Mouse (Mus musculus) forebrain, postnatal 0 days (tissue): ENCODE results near the gene Rnf150. TPM values are rescaled to one million over a fixed set of nuclear protein-coding genes. Genes with fewer than 3 reads are reported as not detected.

Experiments used
- ATAC-seq: fragments of 200-750 bp; cut with Nextera tagmentation; 2 replicates; pipeline ENCODE4 v1.8.0; 2017; ENCODE audit warnings: mild to moderate bottlenecking, moderate library complexity
- DNase-seq: peaks from one replicate; pipeline ENCODE4 v3.0.0-alpha.2; 2015
- H3K27ac ChIP-seq: fragments of 300-500 bp; sonication (generic); 2 replicates; pipeline ENCODE4 v1.5.1; 2014; ENCODE audit warnings: low read depth, mild to moderate bottlenecking, antibody characterized with exemption, low read length, moderate library complexity, mixed read lengths
- H3K27me3 ChIP-seq: fragments of 300-500 bp; sonication (generic); 2 replicates; pipeline ENCODE4 v1.6.1; 2014; ENCODE audit warnings: mild to moderate bottlenecking, low read length, mixed read lengths; ENCODE audit not compliant: insufficient read depth
- H3K36me3 ChIP-seq: fragments of 300-500 bp; sonication (generic); 2 replicates; pipeline ENCODE4 v1.6.1; 2014; ENCODE audit warnings: mild to moderate bottlenecking, moderate library complexity; ENCODE audit not compliant: insufficient read depth
- H3K4me1 ChIP-seq: fragments of 300-500 bp; sonication (generic); 2 replicates; pipeline ENCODE4 v1.6.1; 2014; ENCODE audit warnings: antibody characterized with exemption; ENCODE audit not compliant: insufficient read depth
- H3K4me2 ChIP-seq: fragments of 300-500 bp; sonication (generic); 2 replicates; pipeline ENCODE4 v1.6.1; 2014; ENCODE audit warnings: low read depth, mild to moderate bottlenecking, moderate library complexity
- H3K4me3 ChIP-seq: fragments of 300-500 bp; sonication (generic); 2 replicates; pipeline ENCODE4 v1.5.1; 2014; ENCODE audit warnings: low read depth, low read length, mixed read lengths
- H3K9ac ChIP-seq: fragments of 300-500 bp; sonication (generic); 2 replicates; pipeline ENCODE4 v1.6.1; 2014; ENCODE audit warnings: mild to moderate bottlenecking
- H3K9me3 ChIP-seq: fragments of 300-500 bp; sonication (generic); 2 replicates; pipeline ENCODE4 v1.6.1; 2016; ENCODE audit warnings: low read length
- CTCF ChIP-seq: sonication (generic); IDR thresholded peaks from 2 replicates; pipeline ENCODE4 v1.5.1; 2016; ENCODE audit warnings: antibody characterized with exemption, control low read depth, low read depth
- WGBS: fragments of 180-500 bp; shearing (Covaris S2); extraction: QIAGEN DNeasy Blood & Tissue Kit; methylation state at CpG from one replicate; pipeline ENCODE4 v1.1.7; 2014; 5-methylcytosine and 5-hydroxymethylcytosine counted together
- polyA plus RNA-seq: library from polyadenylated mRNA; unstranded; fragments of >200 nt; fragmentation: Nextera tagmentation; extraction: Ambion mirVana; gene quantifications from 2 replicates; pipeline ENCODE4 v1.2.1, GENCODE M21; 2015
- total RNA-seq: library from RNA; depleted of rRNA; stranded (reverse); fragments of >200 nt; gene quantifications from 2 replicates; pipeline ENCODE4 v1.2.3, GENCODE M21; 2014

Rnf150 gene
- total and polyA plus RNA-seq, 2 experiments from 2014 or later, result 1.3 to 12.3 TPM

DNA sequence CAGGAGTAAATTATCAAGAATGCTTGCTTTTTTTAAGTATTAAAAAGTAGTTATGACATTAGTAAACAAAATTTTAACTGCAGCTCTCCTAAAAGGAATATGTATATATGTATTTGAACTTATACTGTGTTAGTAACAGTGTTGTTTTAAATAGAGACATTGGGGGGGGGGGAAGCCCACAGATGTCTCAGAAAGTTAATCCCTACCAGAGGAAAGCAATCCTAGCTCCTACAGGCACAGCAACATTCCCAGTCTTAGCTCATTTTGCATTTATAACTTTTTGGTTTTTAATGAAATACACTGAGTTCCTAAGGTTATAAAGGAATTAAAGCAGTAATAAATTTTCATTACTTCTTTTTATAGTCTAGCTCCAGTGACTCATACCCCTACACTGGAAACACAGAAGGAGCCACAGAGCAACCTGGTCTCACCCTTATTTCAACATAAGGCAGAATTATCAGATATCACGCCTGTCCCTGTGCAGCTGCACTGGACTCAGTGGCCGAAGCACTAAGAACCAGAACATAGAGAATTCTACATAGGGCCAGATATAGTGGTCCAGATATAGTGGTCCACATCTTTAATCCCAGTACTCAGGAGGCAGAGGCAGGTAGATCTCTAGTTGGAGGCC lies 96.9 kb downstream of the Rnf150 start:
- H3K9me3 ChIP-seq, result no peaks in the 10 kb centered on the region
- no peak for DNase-seq
- no peaks in the 10 kb centered on the region for H3K27me3 ChIP-seq
- H3K9ac ChIP-seq, result no peak overlapping the region
- ATAC-seq, result no peak
- no peak for TF ChIP-seq CTCF
- H3K36me3 ChIP-seq, result no peaks in the 10 kb centered on the region
- H3K4me2 ChIP-seq, result no peak overlapping the region
- H3K4me1 ChIP-seq, result no peaks in the 10 kb centered on the region
- WGBS, result 98% methylated on average over 2 of the region's 2 CpGs
- H3K27ac ChIP-seq, result no peak overlapping the region
- H3K4me3 ChIP-seq, result no peak overlapping the region

DNA sequence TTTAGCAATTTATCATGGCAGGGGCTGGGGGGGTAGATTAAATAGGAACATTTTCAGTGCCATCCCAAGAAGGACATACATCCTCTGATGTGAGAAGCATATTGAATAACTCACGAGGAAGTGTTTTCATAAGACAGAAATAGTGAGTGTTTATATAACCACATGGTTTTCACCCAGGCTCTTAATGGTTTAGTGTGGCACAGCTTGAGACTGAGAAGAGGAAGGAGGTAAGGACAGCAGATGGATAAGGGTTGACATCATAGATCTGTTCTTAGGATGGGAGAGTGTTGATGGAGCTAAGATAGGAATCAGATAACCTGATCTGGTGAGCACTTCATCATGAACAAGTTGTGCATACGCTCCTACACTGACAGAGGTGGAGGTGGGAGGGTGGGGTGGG lies 101.4 kb downstream of the Rnf150 start:
- Histone ChIP-seq H3K9me3 (no peaks in the 10 kb centered on the region), H3K4me1 (0 out of 2 replicates have a peak, but pooled peaks cover 4% of the 10 kb centered on the region), H3K27me3 (no peaks in the 10 kb centered on the region), H3K36me3 (no peaks in the 10 kb centered on the region), H3K27ac (no peak overlapping the region), H3K9ac (no peak overlapping the region), H3K4me2 (no peak overlapping the region), H3K4me3 (no peak overlapping the region)
- ATAC-seq (no peak), DNase-seq (no peak)
- 79% methylated on average over 2 of the region's 2 CpGs for WGBS
- TF ChIP-seq CTCF, result no peak

DNA sequence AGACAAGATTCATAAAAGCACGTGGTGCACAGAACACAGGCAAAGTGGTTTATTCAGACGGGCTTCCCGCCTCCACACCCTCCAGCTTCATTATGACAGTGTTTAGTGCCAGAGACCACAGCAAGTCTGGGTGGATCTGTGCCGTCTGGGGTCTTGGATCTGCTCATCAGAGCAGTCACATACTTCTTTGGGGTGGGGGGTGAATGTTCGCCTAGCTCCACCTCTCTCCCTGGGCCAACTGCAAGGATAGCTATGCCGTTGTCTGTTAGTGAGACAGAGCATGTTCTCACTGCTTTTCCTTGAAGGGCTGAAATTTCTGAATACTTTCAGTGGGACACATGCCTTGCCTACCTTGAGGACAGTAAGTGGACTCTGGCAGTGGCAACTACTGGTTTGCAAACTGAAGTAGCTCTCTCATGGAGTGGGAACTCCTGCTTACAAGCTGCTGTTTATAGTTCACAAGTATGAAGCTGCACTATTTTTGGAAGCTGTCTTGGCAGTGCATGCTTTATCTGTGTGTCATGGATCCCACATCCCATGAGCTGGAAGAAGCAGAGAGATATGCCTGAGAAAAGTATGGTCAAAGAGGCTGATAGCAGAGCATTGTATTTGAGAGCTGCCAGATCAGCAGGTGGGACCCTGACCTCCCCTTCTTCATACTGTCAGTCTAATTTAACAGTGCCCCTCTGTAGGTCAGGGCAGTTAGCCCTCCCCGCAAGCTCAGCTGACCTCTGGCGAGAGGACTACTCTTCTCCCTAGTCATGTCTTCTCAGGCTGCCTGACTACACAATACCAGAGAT lies 104.9 kb downstream of the Rnf150 start:
- 65% methylated on average over 8 of the region's 8 CpGs for WGBS
- H3K4me2 ChIP-seq, result no peak overlapping the region
- H3K9ac ChIP-seq, result no peak overlapping the region
- no peaks in the 10 kb centered on the region for H3K27me3 ChIP-seq
- TF ChIP-seq CTCF, result no peak
- H3K36me3 ChIP-seq, result no peaks in the 10 kb centered on the region
- no peak overlapping the region for H3K4me3 ChIP-seq
- ATAC-seq (peak; percentile 85), DNase-seq (peak; percentile 43)
- H3K9me3 ChIP-seq, result no peaks in the 10 kb centered on the region
- H3K27ac ChIP-seq, result no peak overlapping the region
- H3K4me1 ChIP-seq, result peaks cover 7% of the 10 kb centered on the region; the same call in 1 of the 2 replicates

DNA sequence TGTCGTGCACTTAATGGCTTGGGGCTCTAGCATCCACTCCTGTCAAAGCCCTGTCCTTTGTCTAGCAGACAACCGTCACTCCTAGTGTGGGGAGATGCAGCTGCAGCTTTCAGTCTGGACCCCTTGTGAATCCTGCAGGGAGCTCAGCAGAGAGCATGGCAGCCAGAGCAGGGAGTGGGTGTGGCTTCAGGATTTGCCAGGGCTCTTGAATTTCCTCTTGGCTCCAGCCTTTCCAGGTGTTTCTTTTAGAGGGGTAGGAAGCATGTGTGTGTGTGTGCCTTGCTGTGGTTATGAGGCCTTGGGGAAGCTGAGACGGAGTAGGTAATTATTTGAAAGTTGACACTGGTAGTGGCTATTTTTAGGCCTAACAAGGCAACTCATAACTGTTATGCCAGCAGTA lies 106.8 kb downstream of the Rnf150 start:
- TF ChIP-seq CTCF, result no peak

DNA sequence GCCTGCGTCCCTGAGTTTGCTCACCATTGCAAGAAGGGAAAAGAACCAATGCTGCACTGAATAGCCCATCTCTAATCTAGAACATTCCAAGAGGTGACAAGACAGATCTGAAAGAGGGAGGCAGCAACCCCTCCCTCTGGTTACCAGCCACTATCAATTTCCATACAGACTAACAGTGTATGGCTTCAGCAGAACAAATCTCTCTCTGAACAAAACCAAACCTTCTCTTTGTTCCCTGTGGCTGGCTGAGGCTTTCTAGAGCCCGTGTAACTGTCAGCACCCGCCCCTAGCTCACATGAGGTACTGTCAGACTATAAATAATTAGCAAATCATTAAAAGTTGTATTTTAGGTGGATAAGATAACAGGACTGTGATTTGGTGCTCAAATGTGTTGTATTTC lies 109.7 kb downstream of the Rnf150 start:
- Histone ChIP-seq H3K9me3 (no peaks in the 10 kb centered on the region), H3K4me1 (peaks cover 7% of the 10 kb centered on the region; the same call in 1 of the 2 replicates), H3K9ac (no peak overlapping the region), H3K4me2 (no peak overlapping the region), H3K27ac (peak overlapping the region; percentile 50; the same call in 1 of the 2 replicates), H3K27me3 (no peaks in the 10 kb centered on the region), H3K36me3 (no peaks in the 10 kb centered on the region), H3K4me3 (no peak overlapping the region)
- TF ChIP-seq CTCF, result no peak
- ATAC-seq, result no peak
- 64% methylated on average over 3 of the region's 3 CpGs for WGBS
- DNase-seq, result no peak

More for the DNA sequence above, 106.8 kb downstream of the Rnf150 start:
- ATAC-seq (peak; percentile 28; the same call in 1 of the 2 replicates), DNase-seq (no peak)
- H3K27me3 ChIP-seq, result no peaks in the 10 kb centered on the region
- 35% methylated on average over 3 of the region's 3 CpGs for WGBS
- H3K36me3 ChIP-seq, result no peaks in the 10 kb centered on the region
- H3K9me3 ChIP-seq, result no peaks in the 10 kb centered on the region
- no peak overlapping the region for H3K9ac ChIP-seq
- H3K4me1 ChIP-seq, result peaks cover 7% of the 10 kb centered on the region; the same call in 1 of the 2 replicates
- H3K4me3 ChIP-seq, result no peak overlapping the region
- H3K4me2 ChIP-seq, result no peak overlapping the region
- no peak overlapping the region for H3K27ac ChIP-seq

DNA sequence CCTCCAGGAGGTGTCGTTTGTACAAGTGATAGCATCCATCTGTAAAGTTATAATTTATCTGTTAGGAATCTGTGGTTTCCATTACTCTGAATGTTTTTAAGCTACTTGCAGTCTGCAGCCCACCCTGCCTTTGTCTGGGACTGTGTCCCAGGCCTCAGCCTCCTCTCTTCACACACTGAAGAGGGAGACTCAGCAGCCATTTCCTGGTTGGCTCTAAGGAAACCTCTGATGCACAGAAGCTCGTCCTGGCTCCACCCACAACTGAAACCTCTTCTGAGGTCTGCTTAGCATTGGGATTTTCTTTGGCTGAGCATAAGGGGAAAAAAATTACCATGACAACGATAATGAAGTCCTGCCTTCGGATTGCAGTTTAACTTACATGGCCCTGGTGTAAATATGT lies 110.2 kb downstream of the Rnf150 start:
- Histone ChIP-seq H3K9me3 (no peaks in the 10 kb centered on the region), H3K9ac (no peak overlapping the region), H3K4me2 (no peak overlapping the region), H3K36me3 (no peaks in the 10 kb centered on the region), H3K4me3 (no peak overlapping the region), H3K27me3 (no peaks in the 10 kb centered on the region), H3K27ac (0 out of 2 replicates have a peak overlapping the region, but pooled peaks have one; percentile 50), H3K4me1 (peaks cover 6% of the 10 kb centered on the region; the same call in 1 of the 2 replicates)
- peak; percentile 59 for DNase-seq
- 33% methylated on average over 4 of the region's 4 CpGs for WGBS
- no peak for TF ChIP-seq CTCF
- peak; percentile 92 for ATAC-seq
